Mouse (Mus musculus) leukemia stem cell, adult 10-12 weeks (primary cell): ENCODE measurements around the gene Mfn2. TPM values are rescaled to one million over a fixed set of nuclear protein-coding genes. Genes with fewer than 3 reads are reported as not detected.

ENCODE experiments used
- polyA plus RNA-seq: library from polyadenylated mRNA; stranded (reverse); fragments of >175 nt; gene quantifications from 2 replicates; pipeline ENCODE4 v1.2.3, GENCODE M21; 2012; ENCODE audit warnings: low replicate concordance

The Mfn2 gene
- 16.8 and 46.1 TPM in 2 replicates for polyA plus RNA-seq

DNA sequence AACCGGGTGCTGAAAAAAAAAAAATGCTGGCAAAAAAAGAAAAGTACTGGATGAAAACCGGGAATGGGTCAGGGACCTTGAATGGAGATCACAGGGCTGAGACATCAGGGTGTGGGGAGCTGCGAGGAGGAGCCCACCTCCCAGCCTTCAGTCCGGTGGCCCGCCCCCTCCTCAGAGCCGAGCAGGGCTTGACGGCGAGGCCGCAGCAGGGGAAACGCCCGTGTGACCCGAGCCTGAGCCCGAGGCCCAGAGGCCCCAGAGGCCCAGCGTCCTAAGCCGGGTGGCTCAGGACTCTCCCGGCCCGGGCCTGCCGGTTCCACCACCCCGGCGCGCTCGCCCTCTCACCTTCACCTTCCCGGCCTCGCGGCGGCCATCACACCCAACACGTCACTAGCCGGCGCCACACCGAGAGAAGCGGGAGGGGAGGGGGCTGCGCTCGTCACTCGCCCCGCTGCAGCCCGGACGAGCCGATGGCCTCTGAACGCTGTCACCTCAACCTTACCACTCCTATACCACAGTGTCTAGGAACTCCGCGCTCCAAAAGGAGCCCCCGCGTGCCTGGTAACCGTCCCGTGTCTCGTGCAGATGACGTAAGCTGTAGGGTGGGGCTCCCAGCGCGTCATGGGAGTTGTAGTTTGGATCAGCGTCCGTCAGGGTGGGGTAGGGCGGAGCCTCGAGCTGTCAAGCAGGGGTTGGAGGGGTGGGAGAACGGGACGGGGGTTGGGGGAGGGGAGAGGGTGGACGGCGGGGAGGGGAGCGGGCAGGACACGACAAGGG, at the start of gene Mfn2:
TSS of gene Mfn2 (minus strand) at position 392 of the 777 bp plus-strand sequence.

DNA sequence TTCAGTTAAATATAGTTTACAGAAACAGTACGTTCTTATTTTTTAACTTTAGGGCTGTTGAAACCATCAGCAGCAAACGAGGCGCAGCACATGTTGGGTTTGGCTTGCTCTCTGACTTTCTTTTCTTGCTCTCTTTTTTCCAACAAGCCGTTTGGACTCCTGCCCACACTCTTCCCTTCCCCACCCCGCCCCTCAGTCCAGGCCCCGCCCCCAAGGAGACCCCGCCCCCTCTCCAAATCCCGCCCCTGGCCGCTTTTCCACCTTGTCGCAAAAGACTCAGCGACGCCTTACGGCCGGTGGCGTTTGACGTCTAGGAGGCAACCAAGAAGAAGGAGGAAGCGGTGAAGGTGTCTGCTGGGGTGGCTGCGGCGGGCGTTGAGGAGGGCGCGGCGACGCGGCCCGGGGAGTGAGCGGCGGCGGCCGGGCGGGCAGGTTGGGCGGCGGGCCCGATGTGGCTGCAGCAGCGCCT, 36.1 kb upstream of the Mfn2 start, which contains the start of gene 2510039O18Rik:
TSS of gene 2510039O18Rik (plus strand) at position 320 of the 469 bp plus-strand sequence.

DNA sequence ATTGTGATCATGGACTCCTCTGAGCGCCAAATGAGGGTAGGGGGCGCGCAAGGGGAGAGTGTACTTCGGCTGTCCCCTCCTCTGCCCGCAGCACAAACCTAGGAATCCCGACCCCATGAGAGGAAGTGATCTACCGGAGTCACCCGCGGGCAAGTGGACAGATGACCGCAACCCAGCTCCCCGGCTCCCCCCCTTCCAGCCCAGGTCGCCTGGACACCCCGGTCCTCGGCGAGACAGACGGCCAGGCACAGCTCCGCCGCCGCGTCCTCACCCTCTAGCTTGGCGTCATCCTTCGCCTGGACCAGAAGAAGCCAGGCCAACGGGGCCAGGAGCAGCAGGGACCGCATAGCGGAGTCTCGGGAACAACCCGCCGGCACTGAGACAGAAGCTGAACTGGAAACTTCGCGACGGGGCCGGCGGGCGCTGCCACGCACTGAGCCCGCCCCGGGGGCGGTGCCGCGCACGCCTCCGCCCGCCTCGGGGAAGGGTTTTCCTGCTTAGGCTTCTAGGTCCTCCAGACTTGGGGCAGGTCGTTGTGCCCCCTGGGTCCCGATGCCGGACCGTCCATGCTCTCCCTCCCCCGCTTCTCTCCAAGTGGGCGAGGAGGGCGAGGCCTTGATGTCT, 31.9 kb upstream of the Mfn2 start, which contains the start of gene Plod1:
TSS of gene Plod1 (minus strand) at position 437 of the 624 bp plus-strand sequence.

DNA sequence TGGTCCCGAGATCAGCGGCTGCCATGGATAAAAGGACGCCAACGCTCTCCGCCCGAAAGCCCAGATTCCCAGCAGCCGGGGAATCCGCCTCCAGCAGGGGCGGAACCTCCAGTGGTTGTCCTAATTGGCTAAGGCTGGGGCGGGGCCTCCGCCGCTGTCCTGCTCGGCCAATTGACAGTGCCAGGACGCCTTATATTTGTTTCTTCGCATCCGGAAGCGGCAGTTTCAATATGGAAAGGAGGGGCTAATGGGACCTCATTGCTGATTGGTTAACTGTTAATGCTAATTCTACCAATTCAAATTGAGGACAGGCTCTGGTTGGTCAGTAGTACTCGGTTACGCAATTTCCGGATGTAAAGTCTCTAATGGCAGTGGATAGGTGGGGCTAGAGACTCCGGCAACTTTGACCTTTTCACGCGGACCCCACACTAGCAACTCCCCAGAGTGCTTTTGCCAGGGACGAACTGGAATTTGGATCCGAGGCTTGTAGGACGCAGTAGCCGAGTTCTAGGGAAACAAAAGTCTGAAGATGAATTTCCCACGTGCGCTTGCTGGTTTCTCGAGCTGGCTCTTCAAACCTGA, 36.0 kb downstream of the Mfn2 start, which contains the start of the genes Miip and Fv1:
TSS of gene Miip (minus strand) at position 367 of the 582 bp plus-strand sequence.
TSS of gene Fv1 (plus strand) at position 530 of the 582 bp plus-strand sequence.

DNA sequence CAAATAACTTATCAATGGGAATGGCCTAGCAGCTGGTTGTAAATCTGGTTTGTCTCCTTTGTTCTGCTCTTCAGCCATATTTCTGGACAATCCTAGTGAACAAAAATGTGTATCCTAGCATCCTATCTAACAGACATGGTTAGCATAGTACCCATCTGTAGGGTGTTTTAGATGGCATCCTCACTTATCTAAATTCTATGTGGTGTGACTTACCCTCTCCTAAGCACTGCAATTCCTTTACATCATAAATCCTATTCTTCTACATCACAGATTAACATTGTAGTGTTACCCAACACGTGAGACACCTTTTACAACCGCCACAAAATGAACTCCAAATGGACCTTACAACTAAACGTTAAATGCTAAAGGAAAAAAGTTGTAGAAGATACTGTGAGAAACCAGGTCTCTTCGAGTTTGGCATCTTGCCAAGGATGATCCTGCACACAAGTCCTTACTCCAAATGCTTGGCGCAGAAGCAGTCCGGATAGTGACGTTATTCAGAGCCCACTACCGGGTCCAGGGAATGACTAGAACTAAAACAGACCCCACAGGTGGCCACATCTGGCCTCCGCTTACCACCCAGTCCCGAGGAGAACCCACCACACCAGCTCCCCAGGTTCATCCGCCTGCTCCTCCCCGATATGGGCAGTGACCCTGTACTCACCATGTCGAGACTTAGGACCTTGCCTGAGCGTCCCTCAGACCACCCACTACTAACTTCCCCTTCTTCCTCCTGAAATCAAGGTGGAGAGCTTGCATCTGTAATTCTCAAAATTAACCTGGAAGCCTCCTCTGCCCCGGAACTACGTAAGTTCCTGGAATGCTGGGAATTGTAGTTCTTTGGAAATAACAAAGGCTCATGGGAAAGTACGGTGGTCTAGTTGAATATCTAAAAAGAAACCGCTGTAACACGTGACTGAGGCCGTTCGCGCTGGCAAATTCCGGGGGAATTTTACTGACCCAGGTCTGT, 56.6 kb downstream of the Mfn2 start, which contains the start of gene Zfp933:
TSS of gene Zfp933 (minus strand) at position 753 of the 970 bp plus-strand sequence.

Other genes with a start within 250 kb of the Mfn2 start
- gene Zfp534, start 202.2 kb downstream of the Mfn2 start, polyA plus RNA-seq: not detected in 2 replicates
- 0.97 and 5.5 TPM in 2 replicates for gene Zfp984, start 94.9 kb downstream of the Mfn2 start, polyA plus RNA-seq
- gene Zfp933, start 56.3 kb downstream of the Mfn2 start, polyA plus RNA-seq: 0.33 TPM in 1 of 2 replicates, not detected in the other
- gene Miip, start 35.9 kb downstream of the Mfn2 start, polyA plus RNA-seq: 164 and 215 TPM in 2 replicates
- gene Fv1, start 35.7 kb downstream of the Mfn2 start, polyA plus RNA-seq: 0.34 and 0.38 TPM in 2 replicates
- gene Plod1, start 32.1 kb upstream of the Mfn2 start, polyA plus RNA-seq: 5.4 and 8.1 TPM in 2 replicates
- 97.1 and 132 TPM in 2 replicates for gene 2510039O18Rik, start 36.2 kb upstream of the Mfn2 start, polyA plus RNA-seq
- not detected in 2 replicates for gene Nppb, start 81.1 kb upstream of the Mfn2 start, polyA plus RNA-seq
- gene Nppa, start 96.0 kb upstream of the Mfn2 start, polyA plus RNA-seq: not detected in 2 replicates
- gene Clcn6, start 134.1 kb upstream of the Mfn2 start, polyA plus RNA-seq: 1.5 and 1.6 TPM in 2 replicates
- 14.7 and 23.3 TPM in 2 replicates for gene Mthfr, start 134.4 kb upstream of the Mfn2 start, polyA plus RNA-seq
- gene Agtrap, start 183.3 kb upstream of the Mfn2 start, polyA plus RNA-seq: 3.4 and 11.6 TPM in 2 replicates
- 18.3 and 24.2 TPM in 2 replicates for gene Mad2l2, start 225.7 kb upstream of the Mfn2 start, polyA plus RNA-seq
- gene Draxin, start 226.0 kb upstream of the Mfn2 start, polyA plus RNA-seq: 0.03 and 0.17 TPM in 2 replicates
- 22.6 and 24.6 TPM in 2 replicates for gene Fbxo6, start 247.4 kb upstream of the Mfn2 start, polyA plus RNA-seq